Mouse (Mus musculus) natural killer cell, adult 2 months (primary cell): ENCODE results near the gene Fto.
A peak's percentile ranks its signal among the peaks of the same experiment; 100 is the strongest.

Experiments
- DNase-seq, 2 experiments: peaks; one replicate each; pipeline ENCODE4 v3.0.0; 2022; ENCODE audit warnings: low spot score in 2 of 2

Fto gene

GRCm38 (mm10) chr8:91448667-91449329 is 135.5 kb downstream of the Fto start:
- no peak for DNase-seq

- DNase-seq, result no peak
Observed at GRCm38 (mm10) chr8:91454926-91455325, 141.6 kb downstream of the Fto start.

GRCm38 (mm10) chr8:91455591-91455990 is 142.3 kb downstream of the Fto start:
- no peak for DNase-seq

- no peak for DNase-seq
Observed at GRCm38 (mm10) chr8:91458016-91458415, 144.7 kb downstream of the Fto start.

- DNase-seq, result no peak
Observed at GRCm38 (mm10) chr8:91460965-91461364, 147.6 kb downstream of the Fto start.

GRCm38 (mm10) chr8:91463757-91464156 is 150.4 kb downstream of the Fto start:
- no peak for DNase-seq

GRCm38 (mm10) chr8:91467463-91467862 is 154.1 kb downstream of the Fto start:
- no peak for DNase-seq

GRCm38 (mm10) chr8:91467881-91468534 is 154.7 kb downstream of the Fto start:
- no peak for DNase-seq

GRCm38 (mm10) chr8:91469441-91469840 is 156.1 kb downstream of the Fto start:
- DNase-seq, result no peak

- DNase-seq, result no peak
Observed at GRCm38 (mm10) chr8:91474731-91475279, 161.5 kb downstream of the Fto start.

- DNase-seq, result no peak
Observed at GRCm38 (mm10) chr8:91476988-91477387, 163.7 kb downstream of the Fto start.

- no peak for DNase-seq
Observed at GRCm38 (mm10) chr8:91477471-91477870, 164.1 kb downstream of the Fto start.

GRCm38 (mm10) chr8:91482511-91482910 is 169.2 kb downstream of the Fto start:
- no peak for DNase-seq

GRCm38 (mm10) chr8:91486394-91486793 is 173.1 kb downstream of the Fto start:
- no peak for DNase-seq

- no peak for DNase-seq
Observed at GRCm38 (mm10) chr8:91487456-91487855, 174.1 kb downstream of the Fto start.

- DNase-seq, result peak in 1 of 2 experiments; percentile 17
Observed at GRCm38 (mm10) chr8:91488086-91488783, 174.9 kb downstream of the Fto start.

- no peak for DNase-seq
Observed at GRCm38 (mm10) chr8:91488784-91489450, 175.6 kb downstream of the Fto start.

- no peak for DNase-seq
Observed at GRCm38 (mm10) chr8:91490065-91490464, 176.7 kb downstream of the Fto start.

GRCm38 (mm10) chr8:91493373-91493772 is 180.0 kb downstream of the Fto start:
- no peak for DNase-seq

GRCm38 (mm10) chr8:91494501-91495259 is 181.4 kb downstream of the Fto start:
- no peak for DNase-seq

GRCm38 (mm10) chr8:91495260-91495601 is 181.9 kb downstream of the Fto start:
- DNase-seq, result no peak
